Mouse (Mus musculus): ENCODE data around the gene Mt4. TPM values are rescaled to one million over a fixed set of nuclear protein-coding genes. Genes with fewer than 3 reads are reported as not detected.
"Not testable (repeated sequence)": the region's sequence is repeated elsewhere in the genome, so short reads cannot be mapped to it uniquely, and the experiment has no call there.

Gene Mt4
- polyA plus RNA-seq, 1 experiment from 2014 or later, result not detected

- Histone ChIP-seq H3K27me3 (ENCODE audit: control insufficient read depth, insufficient read depth, low read length) (no peaks in the 10 kb centered on the region), H3K9ac (no peak overlapping the region), H3K4me3 (replicated peaks; ENCODE audit: low read length) (no peak overlapping the region), H3K4me1 (replicated peaks; ENCODE audit: control insufficient read depth, insufficient read depth, low read length) (no peaks in the 10 kb centered on the region), H3K36me3 (replicated peaks; ENCODE audit: control insufficient read depth, insufficient read depth) (no peaks in the 10 kb centered on the region), H3K9me3 (ENCODE audit: control insufficient read depth, low read length) (no peaks in the 10 kb centered on the region), H3K27ac (no peak overlapping the region), H3K4me2 (replicated peaks) (no peak overlapping the region)
- no peak for ATAC-seq (ENCODE audit: low FRiP score)
- no peak for DNase-seq (ENCODE audit: low spot score)
- 62% methylated on average over 6 of the region's 6 CpGs for WGBS
Measured at GRCm38 (mm10) chr8:94129133-94129789, 7.7 kb upstream of the Mt4 start.

- no peak for ATAC-seq (ENCODE audit: low FRiP score)
- 88% methylated on average over 4 of the region's 4 CpGs for WGBS
Measured at GRCm38 (mm10) chr8:94130126-94130525, 6.9 kb upstream of the Mt4 start.

GRCm38 (mm10) chr8:94132096-94132495 lies 4.9 kb upstream of the Mt4 start:
- Histone ChIP-seq H3K4me3 (replicated peaks; ENCODE audit: low read length) (no peak overlapping the region), H3K4me2 (replicated peaks) (no peak overlapping the region), H3K9ac (no peak overlapping the region), H3K9me3 (ENCODE audit: control insufficient read depth, low read length) (no peaks in the 10 kb centered on the region), H3K4me1 (replicated peaks; ENCODE audit: control insufficient read depth, insufficient read depth, low read length) (no peaks in the 10 kb centered on the region), H3K27ac (no peak overlapping the region), H3K36me3 (replicated peaks; ENCODE audit: control insufficient read depth, insufficient read depth) (no peaks in the 10 kb centered on the region), H3K27me3 (ENCODE audit: control insufficient read depth, insufficient read depth, low read length) (no peaks in the 10 kb centered on the region)
- ATAC-seq (ENCODE audit: low FRiP score) (no peak), DNase-seq (ENCODE audit: low spot score) (no peak)
- WGBS, result 81% methylated on average over 5 of the region's 5 CpGs

More at GRCm38 (mm10) chr8:94130126-94130525, 6.9 kb upstream of the Mt4 start:
- no peak overlapping the region for H3K4me2 ChIP-seq (replicated peaks)
- H3K9ac ChIP-seq, result no peak overlapping the region
- no peaks in the 10 kb centered on the region for H3K36me3 ChIP-seq (replicated peaks; ENCODE audit: control insufficient read depth, insufficient read depth)
- H3K27me3 ChIP-seq (ENCODE audit: control insufficient read depth, insufficient read depth, low read length), result no peaks in the 10 kb centered on the region
- H3K4me3 ChIP-seq (replicated peaks; ENCODE audit: low read length), result no peak overlapping the region
- H3K27ac ChIP-seq, result no peak overlapping the region
- no peak for DNase-seq (ENCODE audit: low spot score)
- H3K4me1 ChIP-seq (replicated peaks; ENCODE audit: control insufficient read depth, insufficient read depth, low read length), result no peaks in the 10 kb centered on the region
- no peaks in the 10 kb centered on the region for H3K9me3 ChIP-seq (ENCODE audit: control insufficient read depth, low read length)

GRCm38 (mm10) chr8:94134601-94135000 lies 2.4 kb upstream of the Mt4 start:
- not testable (repeated sequence) for H3K27ac ChIP-seq; H3K9me3 ChIP-seq (ENCODE audit: control insufficient read depth, low read length); H3K36me3 ChIP-seq (replicated peaks; ENCODE audit: control insufficient read depth, insufficient read depth); DNase-seq (ENCODE audit: low spot score); ATAC-seq (ENCODE audit: low FRiP score); H3K4me3 ChIP-seq (replicated peaks; ENCODE audit: low read length); H3K9ac ChIP-seq; H3K4me2 ChIP-seq (replicated peaks); H3K27me3 ChIP-seq (ENCODE audit: control insufficient read depth, insufficient read depth, low read length); H3K4me1 ChIP-seq (replicated peaks; ENCODE audit: control insufficient read depth, insufficient read depth, low read length)
- WGBS, result 83% methylated on average over 3 of the region's 3 CpGs

- WGBS, result 92% methylated on average over 6 of the region's 6 CpGs
- Histone ChIP-seq H3K9me3 (ENCODE audit: control insufficient read depth, low read length) (no peaks in the 10 kb centered on the region), H3K9ac (no peak overlapping the region), H3K36me3 (replicated peaks; ENCODE audit: control insufficient read depth, insufficient read depth) (no peaks in the 10 kb centered on the region), H3K27ac (no peak overlapping the region), H3K4me3 (replicated peaks; ENCODE audit: low read length) (no peak overlapping the region), H3K4me2 (replicated peaks) (no peak overlapping the region), H3K27me3 (ENCODE audit: control insufficient read depth, insufficient read depth, low read length) (no peaks in the 10 kb centered on the region), H3K4me1 (replicated peaks; ENCODE audit: control insufficient read depth, insufficient read depth, low read length) (no peaks in the 10 kb centered on the region)
- DNase-seq (ENCODE audit: low spot score), result no peak
- no peak for ATAC-seq (ENCODE audit: low FRiP score)
Measured at GRCm38 (mm10) chr8:94135556-94135955, 1.4 kb upstream of the Mt4 start.

GRCm38 (mm10) chr8:94136192-94136591 lies 805 bp upstream of the Mt4 start:
- H3K4me1 ChIP-seq (replicated peaks; ENCODE audit: control insufficient read depth, insufficient read depth, low read length), result no peaks in the 10 kb centered on the region
- ATAC-seq (ENCODE audit: low FRiP score) (no peak), DNase-seq (ENCODE audit: low spot score) (no peak)
- no peak overlapping the region for H3K27ac ChIP-seq
- H3K9me3 ChIP-seq (ENCODE audit: control insufficient read depth, low read length), result no peaks in the 10 kb centered on the region
- no peak overlapping the region for H3K4me2 ChIP-seq (replicated peaks)
- H3K36me3 ChIP-seq (replicated peaks; ENCODE audit: control insufficient read depth, insufficient read depth), result no peaks in the 10 kb centered on the region
- H3K27me3 ChIP-seq (ENCODE audit: control insufficient read depth, insufficient read depth, low read length), result no peaks in the 10 kb centered on the region
- no peak overlapping the region for H3K9ac ChIP-seq
- H3K4me3 ChIP-seq (replicated peaks; ENCODE audit: low read length), result no peak overlapping the region
- 82% methylated on average over 7 of the region's 7 CpGs for WGBS

GRCm38 (mm10) chr8:94140266-94140795 lies 3.3 kb downstream of the Mt4 start:
- Histone ChIP-seq H3K36me3 (replicated peaks; ENCODE audit: control insufficient read depth, insufficient read depth) (no peaks in the 10 kb centered on the region), H3K27me3 (ENCODE audit: control insufficient read depth, insufficient read depth, low read length) (no peaks in the 10 kb centered on the region), H3K9me3 (ENCODE audit: control insufficient read depth, low read length) (no peaks in the 10 kb centered on the region), H3K9ac (no peak overlapping the region), H3K4me1 (replicated peaks; ENCODE audit: control insufficient read depth, insufficient read depth, low read length) (no peaks in the 10 kb centered on the region), H3K27ac (no peak overlapping the region), H3K4me3 (replicated peaks; ENCODE audit: low read length) (no peak overlapping the region), H3K4me2 (replicated peaks) (no peak overlapping the region)
- ATAC-seq (ENCODE audit: low FRiP score) (no peak), DNase-seq (ENCODE audit: low spot score) (no peak)
- WGBS, result 82% methylated on average over 4 of the region's 4 CpGs

- peaks cover 14% of the 10 kb centered on the region; the same call in 1 of the 2 replicates for H3K4me1 ChIP-seq (replicated peaks; ENCODE audit: control insufficient read depth, insufficient read depth, low read length)
- H3K4me2 ChIP-seq (replicated peaks), result no peak overlapping the region
- H3K27me3 ChIP-seq (ENCODE audit: control insufficient read depth, insufficient read depth, low read length), result no peaks in the 10 kb centered on the region
- no peak overlapping the region for H3K27ac ChIP-seq
- DNase-seq (ENCODE audit: low spot score) (no peak), ATAC-seq (ENCODE audit: low FRiP score) (no peak)
- no peak overlapping the region for H3K4me3 ChIP-seq (replicated peaks; ENCODE audit: low read length)
- WGBS, result 44% methylated on average over 5 of the region's 5 CpGs
- H3K9ac ChIP-seq, result no peak overlapping the region
- H3K9me3 ChIP-seq (ENCODE audit: control insufficient read depth, low read length), result no peaks in the 10 kb centered on the region
- no peaks in the 10 kb centered on the region for H3K36me3 ChIP-seq (replicated peaks; ENCODE audit: control insufficient read depth, insufficient read depth)
Measured at GRCm38 (mm10) chr8:94148236-94148635, 11.2 kb downstream of the Mt4 start.

- H3K27me3 ChIP-seq (ENCODE audit: control insufficient read depth, insufficient read depth, low read length), result no peaks in the 10 kb centered on the region
- H3K4me3 ChIP-seq (replicated peaks; ENCODE audit: low read length), result no peak overlapping the region
- peaks cover 17% of the 10 kb centered on the region for H3K4me1 ChIP-seq (replicated peaks; ENCODE audit: control insufficient read depth, insufficient read depth, low read length)
- no peak for DNase-seq (ENCODE audit: low spot score)
- H3K9me3 ChIP-seq (ENCODE audit: control insufficient read depth, low read length), result no peaks in the 10 kb centered on the region
- H3K4me2 ChIP-seq (replicated peaks), result no peak overlapping the region
- no peak overlapping the region for H3K9ac ChIP-seq
- H3K27ac ChIP-seq, result no peak overlapping the region
- WGBS, result 86% methylated on average over 5 of the region's 5 CpGs
- H3K36me3 ChIP-seq (replicated peaks; ENCODE audit: control insufficient read depth, insufficient read depth), result no peaks in the 10 kb centered on the region
- ATAC-seq (ENCODE audit: low FRiP score), result no peak
Measured at GRCm38 (mm10) chr8:94150925-94151324, 13.9 kb downstream of the Mt4 start.

Measured in hindbrain, embryonic 14.5 days (tissue).